Mouse (Mus musculus): ENCODE data around the gene Chrm4.

GRCm38 (mm10) chr2:91973416-91974135 is 46.5 kb downstream of the Chrm4 start:
- TF ChIP-seq CTCF (IDR thresholded peaks at IDR 0.05; ENCODE audit: borderline replicate concordance, control insufficient read depth, extremely low read depth, insufficient read depth, low read length, poor library complexity) (no peak), POLR2A (IDR thresholded peaks at IDR 0.05; ENCODE audit: control insufficient read depth, extremely low read depth, insufficient read depth, low read length, poor library complexity) (no peak)
